Mouse (Mus musculus) neural tube, embryonic 13.5 days (tissue): ENCODE measurements around the gene Tek. TPM values are rescaled to one million over a fixed set of nuclear protein-coding genes. Genes with fewer than 3 reads are reported as not detected.
"Not testable (repeated sequence)": the region's sequence is repeated elsewhere in the genome, so short reads cannot be mapped to it uniquely, and the experiment has no call there.

Experiments used
- ATAC-seq: fragments of 200-750 bp; cut with Nextera tagmentation; 2 replicates; pipeline ENCODE4 v1.8.0; 2017; ENCODE audit warnings: low read depth, mild to moderate bottlenecking, moderate TSS enrichment, moderate library complexity
- H3K27ac ChIP-seq: fragments of 300-500 bp; sonication (generic); replicated peaks from 2 replicates; pipeline ENCODE4 v1.5.1; 2015; ENCODE audit warnings: moderate library complexity, mild to moderate bottlenecking, inconsistent platforms
- H3K27me3 ChIP-seq: fragments of 300-500 bp; sonication (generic); 2 replicates; pipeline ENCODE4 v1.6.1; 2015; ENCODE audit warnings: mild to moderate bottlenecking, inconsistent platforms
- H3K36me3 ChIP-seq: fragments of 300-500 bp; sonication (generic); 2 replicates; pipeline ENCODE4 v1.6.1; 2015; ENCODE audit warnings: mild to moderate bottlenecking, inconsistent platforms
- H3K4me1 ChIP-seq: fragments of 300-500 bp; sonication (generic); replicated peaks from 2 replicates; pipeline ENCODE4 v1.6.1; 2015; ENCODE audit warnings: inconsistent platforms
- H3K4me2 ChIP-seq: fragments of 300-500 bp; sonication (generic); 2 replicates; pipeline ENCODE4 v1.6.1; 2015; ENCODE audit warnings: inconsistent platforms, mild to moderate bottlenecking, moderate library complexity
- H3K4me3 ChIP-seq: fragments of 300-500 bp; sonication (generic); 2 replicates; pipeline ENCODE4 v1.5.1; 2015; ENCODE audit warnings: mild to moderate bottlenecking, inconsistent platforms
- H3K9ac ChIP-seq: fragments of 300-500 bp; sonication (generic); 2 replicates; pipeline ENCODE4 v1.6.1; 2015; ENCODE audit warnings: moderate library complexity, mild to moderate bottlenecking, inconsistent platforms
- H3K9me3 ChIP-seq: fragments of 300-500 bp; sonication (generic); 2 replicates; pipeline ENCODE4 v1.6.1; 2016; ENCODE audit warnings: inconsistent platforms
- WGBS: fragments of 180-500 bp; shearing (Covaris S2); methylation state at CpG from one replicate; pipeline ENCODE4 v1.1.7; 2015; 5-methylcytosine and 5-hydroxymethylcytosine counted together
- polyA plus RNA-seq: library from polyadenylated mRNA; unstranded; fragments of >200 nt; fragmentation: Nextera tagmentation; extraction: Ambion mirVana; gene quantifications from 2 replicates; pipeline ENCODE4 v1.2.1, GENCODE M21; 2015

Gene Tek
- polyA plus RNA-seq: 9.0 and 9.7 TPM in 2 replicates

DNA sequence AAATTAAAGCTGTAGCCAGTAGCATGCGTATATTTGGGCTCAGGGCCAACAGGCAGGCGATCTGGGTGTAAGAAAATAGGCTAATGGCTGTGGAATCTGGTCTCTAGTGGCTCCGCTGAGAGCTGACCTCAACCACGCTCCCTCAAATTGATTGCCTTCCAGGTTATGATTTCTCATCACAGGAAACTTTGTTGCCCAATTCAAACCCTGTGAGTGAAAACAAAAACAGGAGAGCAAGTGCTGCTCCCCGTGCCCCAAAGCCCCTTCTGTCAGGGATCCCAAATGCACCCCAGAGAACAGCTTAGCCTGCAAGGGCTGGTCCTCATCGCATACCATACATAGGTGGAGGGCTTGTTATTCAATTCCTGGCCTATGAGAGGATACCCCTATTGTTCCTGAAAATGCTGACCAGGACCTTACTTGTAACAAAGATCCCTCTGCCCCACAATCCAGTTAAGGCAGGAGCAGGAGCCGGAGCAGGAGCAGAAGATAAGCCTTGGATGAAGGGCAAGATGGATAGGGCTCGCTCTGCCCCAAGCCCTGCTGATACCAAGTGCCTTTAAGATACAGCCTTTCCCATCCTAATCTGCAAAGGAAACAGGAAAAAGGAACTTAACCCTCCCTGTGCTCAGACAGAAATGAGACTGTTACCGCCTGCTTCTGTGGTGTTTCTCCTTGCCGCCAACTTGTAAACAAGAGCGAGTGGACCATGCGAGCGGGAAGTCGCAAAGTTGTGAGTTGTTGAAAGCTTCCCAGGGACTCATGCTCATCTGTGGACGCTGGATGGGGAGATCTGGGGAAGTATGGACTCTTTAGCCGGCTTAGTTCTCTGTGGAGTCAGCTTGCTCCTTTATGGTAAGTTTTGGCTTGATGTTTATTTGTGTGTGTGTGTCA, at the start of gene Tek:
TSS of gene Tek (plus strand) at position 452 of the 894 bp plus-strand sequence.
- Histone ChIP-seq H3K27me3 (no peaks in the 10 kb centered on the region), H3K4me3 (peak within 1 kb of the TSS; percentile 12; the same call in 1 of the 2 replicates), H3K4me1 (no peaks in the 10 kb centered on the region), H3K9me3 (no peaks in the 10 kb centered on the region), H3K4me2 (no peak within 1 kb of the TSS), H3K9ac (no peak within 1 kb of the TSS), H3K27ac (no peak within 1 kb of the TSS), H3K36me3 (no peaks in the 10 kb centered on the region)
- ATAC-seq: no peak
- WGBS: 70% methylated on average over 16 of the region's 16 CpGs

GRCm38 (mm10) chr4:94689804-94690203, 49.3 kb upstream of the Tek start:
- H3K4me3 ChIP-seq, ATAC-seq, H3K9ac ChIP-seq, H3K4me1 ChIP-seq, H3K4me2 ChIP-seq, H3K9me3 ChIP-seq, H3K27ac ChIP-seq, H3K27me3 ChIP-seq: not testable (repeated sequence)
- WGBS: 92% methylated on average over 2 of the region's 2 CpGs
- peaks cover 34% of the 10 kb centered on the region for H3K36me3 ChIP-seq

DNA sequence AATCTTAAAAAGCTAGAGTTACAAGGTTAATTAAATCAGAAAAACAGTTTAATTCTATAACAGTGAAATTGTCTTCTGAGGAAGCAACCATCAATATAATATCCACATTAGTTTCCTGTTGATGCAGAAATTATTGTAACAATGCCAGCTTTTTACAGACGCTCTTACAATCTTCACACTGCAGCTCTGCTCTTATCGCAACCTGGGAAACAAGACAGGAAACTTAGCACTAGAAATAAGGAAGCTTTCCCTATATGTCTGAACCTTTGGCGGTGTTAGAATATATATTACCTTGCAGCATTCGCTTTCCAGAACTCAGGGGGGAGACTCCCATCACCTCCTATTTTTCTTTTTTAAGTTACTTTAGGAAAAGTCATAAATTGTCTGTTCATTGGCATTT, 48.0 kb upstream of the Tek start:
- Histone ChIP-seq H3K36me3 (peaks cover 35% of the 10 kb centered on the region), H3K4me3 (no peak overlapping the region), H3K27me3 (no peaks in the 10 kb centered on the region), H3K27ac (no peak overlapping the region), H3K9ac (no peak overlapping the region), H3K4me2 (no peak overlapping the region), H3K4me1 (no peaks in the 10 kb centered on the region), H3K9me3 (no peaks in the 10 kb centered on the region)
- ATAC-seq: no peak
- WGBS: 92% methylated on average over 4 of the region's 4 CpGs

DNA sequence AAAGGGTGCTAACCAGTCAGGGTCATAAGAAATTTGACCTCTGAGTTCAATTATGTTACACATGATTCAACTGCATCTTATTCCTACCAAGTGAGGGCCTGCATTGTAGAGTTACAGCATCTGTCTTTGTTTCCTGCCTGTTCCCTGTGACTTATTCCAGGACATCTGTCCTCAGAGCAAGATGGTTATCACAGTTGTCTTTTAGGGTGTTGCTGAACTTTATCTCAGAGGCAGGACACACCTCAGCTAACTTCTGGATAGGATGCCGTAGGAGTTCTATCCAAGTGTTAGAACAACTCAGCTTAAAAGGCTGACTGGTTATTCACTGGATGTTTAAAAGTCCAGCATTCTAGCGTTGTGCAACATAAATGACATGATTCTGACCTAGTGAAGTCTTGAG, 46.9 kb upstream of the Tek start:
- Histone ChIP-seq H3K9me3 (no peaks in the 10 kb centered on the region), H3K27ac (no peak overlapping the region), H3K4me1 (no peaks in the 10 kb centered on the region), H3K4me2 (no peak overlapping the region), H3K9ac (no peak overlapping the region), H3K36me3 (peaks cover 29% of the 10 kb centered on the region), H3K4me3 (no peak overlapping the region), H3K27me3 (no peaks in the 10 kb centered on the region)
- ATAC-seq: no peak
- 88% methylated on average over 2 of the region's 2 CpGs for WGBS

- Histone ChIP-seq H3K36me3 (peaks cover 13% of the 10 kb centered on the region; the same call in 1 of the 2 replicates), H3K4me3 (no peak overlapping the region), H3K4me1 (no peaks in the 10 kb centered on the region), H3K9ac (no peak overlapping the region), H3K27me3 (no peaks in the 10 kb centered on the region), H3K9me3 (no peaks in the 10 kb centered on the region), H3K27ac (no peak overlapping the region), H3K4me2 (no peak overlapping the region)
- 88% methylated on average over 3 of the region's 3 CpGs for WGBS
- ATAC-seq: no peak
Measured at GRCm38 (mm10) chr4:94696368-94696767, 42.7 kb upstream of the Tek start.

- Histone ChIP-seq H3K4me3 (no peak overlapping the region), H3K4me1 (no peaks in the 10 kb centered on the region), H3K27me3 (no peaks in the 10 kb centered on the region), H3K4me2 (no peak overlapping the region), H3K9ac (no peak overlapping the region), H3K9me3 (no peaks in the 10 kb centered on the region), H3K27ac (no peak overlapping the region), H3K36me3 (no peaks in the 10 kb centered on the region)
- 90% methylated on average over 2 of the region's 2 CpGs for WGBS
- ATAC-seq: no peak
Measured at GRCm38 (mm10) chr4:94711002-94711401, 28.1 kb upstream of the Tek start.

- Histone ChIP-seq H3K4me1 (no peaks in the 10 kb centered on the region), H3K4me2 (no peak overlapping the region), H3K4me3 (no peak overlapping the region), H3K36me3 (no peaks in the 10 kb centered on the region), H3K9ac (no peak overlapping the region), H3K9me3 (no peaks in the 10 kb centered on the region), H3K27me3 (no peaks in the 10 kb centered on the region), H3K27ac (no peak overlapping the region)
- ATAC-seq: no peak
- 79% methylated on average over 4 of the region's 4 CpGs for WGBS
Measured at GRCm38 (mm10) chr4:94711426-94711825, 27.7 kb upstream of the Tek start.

- Histone ChIP-seq H3K4me3 (no peak overlapping the region), H3K4me2 (no peak overlapping the region), H3K9ac (no peak overlapping the region), H3K4me1 (no peaks in the 10 kb centered on the region), H3K9me3 (no peaks in the 10 kb centered on the region), H3K27ac (no peak overlapping the region), H3K36me3 (no peaks in the 10 kb centered on the region), H3K27me3 (no peaks in the 10 kb centered on the region)
- ATAC-seq: no peak; the same call in 1 of the 2 replicates
Measured at GRCm38 (mm10) chr4:94713741-94714140, 25.3 kb upstream of the Tek start.

GRCm38 (mm10) chr4:94715166-94715565, 23.9 kb upstream of the Tek start:
- no peaks in the 10 kb centered on the region for H3K4me1 ChIP-seq
- no peak overlapping the region for H3K4me2 ChIP-seq
- H3K27me3 ChIP-seq: no peaks in the 10 kb centered on the region
- H3K9ac ChIP-seq: no peak overlapping the region
- H3K9me3 ChIP-seq: no peaks in the 10 kb centered on the region
- H3K27ac ChIP-seq: no peak overlapping the region
- no peaks in the 10 kb centered on the region for H3K36me3 ChIP-seq
- WGBS: 65% methylated on average over 6 of the region's 6 CpGs
- no peak for ATAC-seq
- no peak overlapping the region for H3K4me3 ChIP-seq

DNA sequence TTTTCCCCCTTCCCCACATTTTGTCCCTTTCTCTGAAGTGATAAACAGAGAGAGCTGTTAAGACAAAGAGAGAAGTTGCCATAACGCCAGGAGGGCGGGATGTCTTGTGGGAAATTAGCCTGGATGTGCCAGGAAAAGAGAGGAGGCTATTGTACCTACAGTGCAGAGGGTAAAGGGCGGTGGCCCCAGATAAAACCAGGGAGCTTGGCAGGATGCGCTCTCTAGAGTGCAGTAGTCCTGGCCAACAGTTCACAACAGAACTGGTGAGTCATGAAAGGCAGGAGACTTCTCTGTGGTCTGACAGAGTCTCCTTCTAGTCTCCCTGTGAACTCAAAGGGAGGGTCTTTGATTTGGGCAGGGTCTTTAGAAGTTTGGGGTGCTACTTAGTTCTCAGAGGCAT, 13.3 kb upstream of the Tek start:
- H3K9ac ChIP-seq: no peak overlapping the region
- H3K4me2 ChIP-seq: no peak overlapping the region
- no peak overlapping the region for H3K4me3 ChIP-seq
- ATAC-seq: no peak
- H3K27ac ChIP-seq: no peak overlapping the region
- no peaks in the 10 kb centered on the region for H3K4me1 ChIP-seq
- 71% methylated on average over 4 of the region's 4 CpGs for WGBS
- no peaks in the 10 kb centered on the region for H3K36me3 ChIP-seq
- H3K9me3 ChIP-seq: no peaks in the 10 kb centered on the region; the same call in 1 of the 2 replicates
- no peaks in the 10 kb centered on the region for H3K27me3 ChIP-seq

GRCm38 (mm10) chr4:94732721-94733120, 6.4 kb upstream of the Tek start:
- no peaks in the 10 kb centered on the region for H3K27me3 ChIP-seq
- no peak overlapping the region for H3K9ac ChIP-seq
- no peaks in the 10 kb centered on the region for H3K4me1 ChIP-seq
- no peak for ATAC-seq
- no peaks in the 10 kb centered on the region for H3K36me3 ChIP-seq
- H3K4me3 ChIP-seq: no peak overlapping the region
- no peak overlapping the region for H3K4me2 ChIP-seq
- H3K9me3 ChIP-seq: no peaks in the 10 kb centered on the region; the same call in 1 of the 2 replicates
- H3K27ac ChIP-seq: no peak overlapping the region

DNA sequence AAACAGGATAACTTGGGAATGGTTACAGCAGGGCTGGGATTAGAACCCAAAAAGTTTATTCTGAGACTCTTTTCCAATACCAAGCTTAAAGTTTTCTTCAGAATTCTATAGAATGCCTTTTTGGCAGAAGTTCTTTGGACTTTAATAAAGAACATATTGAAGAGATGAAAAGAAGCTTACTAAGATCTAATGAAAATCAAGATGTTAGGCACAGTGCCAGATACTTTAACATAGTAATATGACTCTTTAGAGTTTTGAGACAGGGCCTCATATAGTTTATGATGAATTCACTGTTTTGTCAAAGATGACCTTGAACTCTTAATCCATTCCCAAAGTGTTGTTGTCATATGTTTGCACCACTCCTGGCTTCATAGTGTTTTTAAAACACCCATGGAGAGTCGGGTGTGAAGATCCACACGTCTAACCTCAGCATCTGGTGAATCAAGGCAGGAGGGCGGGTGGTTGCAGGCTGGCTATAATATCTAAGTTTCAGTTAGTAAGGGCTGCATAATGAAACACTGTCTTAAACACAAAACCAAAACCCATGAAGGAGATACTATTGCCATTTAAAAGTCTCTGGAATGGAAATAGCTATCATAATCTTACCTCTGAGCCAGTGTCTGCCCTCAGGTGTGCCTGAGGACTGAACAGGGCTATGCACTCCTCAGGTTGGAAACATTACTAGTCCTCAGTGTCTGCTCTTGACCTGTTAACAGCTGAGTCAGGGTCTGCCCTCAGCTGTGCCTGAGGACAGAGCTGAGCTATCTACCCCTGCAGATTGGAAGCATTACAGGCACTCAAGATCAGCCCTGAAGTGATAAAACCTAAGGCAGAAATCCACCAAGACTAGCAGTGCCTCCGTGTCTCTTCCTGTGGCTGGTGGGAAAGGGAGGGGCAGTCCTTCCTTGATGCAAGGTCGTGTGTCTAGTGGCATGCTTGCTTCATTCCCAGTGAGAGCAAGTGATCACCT, 1.5 kb upstream of the Tek start:
- no peak overlapping the region for H3K4me3 ChIP-seq
- ATAC-seq: no peak
- H3K36me3 ChIP-seq: no peaks in the 10 kb centered on the region
- H3K27ac ChIP-seq: no peak overlapping the region
- no peaks in the 10 kb centered on the region for H3K4me1 ChIP-seq
- no peak overlapping the region for H3K9ac ChIP-seq
- no peaks in the 10 kb centered on the region for H3K27me3 ChIP-seq
- no peak overlapping the region for H3K4me2 ChIP-seq
- H3K9me3 ChIP-seq: no peaks in the 10 kb centered on the region
- 63% methylated on average over 5 of the region's 5 CpGs for WGBS
